Mouse (Mus musculus): ENCODE measurements around the gene Pld2. TPM values are rescaled to one million over a fixed set of nuclear protein-coding genes. Genes with fewer than 3 reads are reported as not detected.
A peak's percentile ranks its signal among the peaks of the same experiment; 100 is the strongest.

The Pld2 gene
- polyA plus RNA-seq, 1 experiment = not detected

DNA sequence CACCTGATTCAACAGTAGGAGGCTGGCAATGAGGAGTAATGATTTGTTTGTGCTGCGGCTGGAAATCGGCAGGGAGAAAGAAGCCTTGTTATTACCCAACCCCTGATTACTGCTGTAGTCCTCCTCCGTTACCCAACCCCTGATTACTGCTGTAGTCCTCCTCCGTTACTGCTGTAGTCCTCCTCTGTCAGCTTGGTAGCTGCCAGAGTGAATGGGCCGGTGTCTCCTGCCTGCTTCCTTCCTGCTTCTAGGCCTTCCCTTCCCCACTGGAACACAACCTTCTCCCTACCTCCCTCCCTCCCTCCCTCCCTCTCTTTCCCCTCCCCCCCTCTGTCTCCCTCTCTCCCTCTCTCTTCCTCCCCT lies 40.5 kb downstream of the Pld2 start:
- Histone ChIP-seq H3K4me3 (ENCODE audit: insufficient read depth, low read depth, low read length) (no peak overlapping the region), H3K4me1 (ENCODE audit: control insufficient read depth, insufficient read depth, low read length) (peaks cover 46% of the 10 kb centered on the region), H3K27ac (ENCODE audit: insufficient read depth, low read depth, low read length) (peak overlapping the region; percentile 60)
- WGBS = 5% methylated on average over 5 of the region's 5 CpGs
- TF ChIP-seq POLR2A (IDR thresholded peaks at IDR 0.05; ENCODE audit: insufficient read depth, low read depth, low read length) (no peak), CTCF (IDR thresholded peaks at IDR 0.05; ENCODE audit: insufficient read depth, low read depth, low read length) (no peak)

- no peak for TF ChIP-seq POLR2A (IDR thresholded peaks at IDR 0.05; ENCODE audit: insufficient read depth, low read depth, low read length)
- no peak for TF ChIP-seq CTCF (IDR thresholded peaks at IDR 0.05; ENCODE audit: insufficient read depth, low read depth, low read length)
- Histone ChIP-seq H3K27ac (ENCODE audit: insufficient read depth, low read depth, low read length) (peak overlapping the region; percentile 34; the same call in 1 of the 2 replicates), H3K4me3 (ENCODE audit: insufficient read depth, low read depth, low read length) (no peak overlapping the region), H3K4me1 (ENCODE audit: control insufficient read depth, insufficient read depth, low read length) (peaks cover 48% of the 10 kb centered on the region)
- WGBS = 61% methylated on average over 3 of the region's 3 CpGs
Measured at GRCm38 (mm10) chr11:70580921-70581320, 41.1 kb downstream of the Pld2 start.

DNA sequence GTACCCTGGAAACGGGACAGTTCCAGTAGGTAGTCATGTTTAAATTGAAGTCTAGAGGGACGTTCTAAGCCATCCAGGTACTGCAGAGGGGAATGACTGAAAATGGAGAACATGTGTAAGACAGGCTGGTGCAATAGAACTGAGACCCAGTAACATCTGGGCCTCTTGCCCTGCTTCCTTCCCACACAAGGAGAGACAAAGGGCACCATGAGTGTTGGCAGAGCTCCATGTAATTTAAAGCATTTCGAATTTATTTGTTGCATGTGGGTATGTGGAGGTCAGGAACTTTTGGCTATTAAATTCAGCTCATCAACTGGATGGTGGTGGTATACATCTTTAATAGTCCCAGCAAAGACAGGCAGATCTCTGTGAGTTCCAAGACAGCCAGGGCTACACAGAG lies 42.3 kb downstream of the Pld2 start:
- 56% methylated on average over 3 of the region's 3 CpGs for WGBS
- Histone ChIP-seq H3K4me1 (ENCODE audit: control insufficient read depth, insufficient read depth, low read length) (peaks cover 44% of the 10 kb centered on the region), H3K27ac (ENCODE audit: insufficient read depth, low read depth, low read length) (no peak overlapping the region), H3K4me3 (ENCODE audit: insufficient read depth, low read depth, low read length) (no peak overlapping the region)
- TF ChIP-seq CTCF (IDR thresholded peaks at IDR 0.05; ENCODE audit: insufficient read depth, low read depth, low read length) = no peak
- no peak for TF ChIP-seq POLR2A (IDR thresholded peaks at IDR 0.05; ENCODE audit: insufficient read depth, low read depth, low read length)

DNA sequence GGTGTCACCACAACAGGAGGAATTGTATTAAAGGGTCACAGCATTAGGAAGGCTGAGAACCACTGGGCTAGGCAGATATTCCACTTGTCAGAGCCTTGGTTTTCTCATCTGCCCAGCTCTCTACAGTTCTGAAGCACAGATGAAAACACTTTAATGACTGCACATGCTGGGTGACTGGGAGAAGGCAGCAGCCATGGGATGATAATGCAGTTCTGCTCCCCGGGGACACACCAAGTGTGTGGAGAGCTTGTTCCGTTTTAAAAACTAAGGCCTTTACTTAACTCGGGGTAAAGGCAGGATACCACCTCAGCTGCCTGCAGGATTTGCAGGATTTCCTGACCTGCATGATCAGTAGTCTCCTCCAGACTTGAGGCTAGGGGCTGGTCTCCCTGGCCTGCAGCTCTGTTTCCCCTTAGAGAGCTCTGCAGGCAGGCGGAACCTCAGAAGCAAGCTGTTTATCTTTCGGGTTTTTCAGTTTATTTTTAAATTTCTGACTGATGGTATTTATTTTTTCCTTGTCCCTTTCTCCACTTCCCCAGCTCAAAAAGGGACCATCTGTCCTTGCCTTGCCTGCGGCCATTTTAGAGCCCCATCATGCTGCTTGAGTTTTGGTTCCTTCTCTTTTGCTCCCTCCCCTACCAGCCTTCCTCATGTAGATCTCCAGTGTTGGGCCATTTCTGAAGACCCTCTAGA lies 43.3 kb downstream of the Pld2 start:
- 66% methylated on average over 6 of the region's 6 CpGs for WGBS

DNA sequence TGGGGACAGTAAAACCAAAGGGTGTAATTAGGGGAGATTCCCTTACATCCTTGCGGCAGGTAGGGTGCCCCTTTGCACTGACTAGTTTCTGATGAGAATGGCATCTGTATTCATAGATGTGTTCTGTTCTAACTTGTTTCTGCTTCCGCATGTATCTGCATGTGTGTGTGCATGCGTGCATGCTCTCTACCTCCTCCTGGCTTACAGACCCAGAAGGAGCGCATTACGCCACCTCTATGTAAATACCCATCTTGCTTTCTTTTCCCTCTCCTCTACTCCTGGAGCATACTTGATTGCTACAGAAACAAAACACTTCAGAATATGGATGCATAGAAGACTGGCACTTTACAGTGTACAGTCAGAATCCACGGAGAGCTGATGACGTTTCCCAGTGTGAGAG lies 43.9 kb downstream of the Pld2 start:
- TF ChIP-seq POLR2A (IDR thresholded peaks at IDR 0.05; ENCODE audit: insufficient read depth, low read depth, low read length) = no peak
- TF ChIP-seq CTCF (IDR thresholded peaks at IDR 0.05; ENCODE audit: insufficient read depth, low read depth, low read length) = no peak
- no peak overlapping the region for H3K27ac ChIP-seq (ENCODE audit: insufficient read depth, low read depth, low read length)
- peaks cover 36% of the 10 kb centered on the region for H3K4me1 ChIP-seq (ENCODE audit: control insufficient read depth, insufficient read depth, low read length)
- WGBS = 83% methylated on average over 7 of the region's 7 CpGs
- no peak overlapping the region for H3K4me3 ChIP-seq (ENCODE audit: insufficient read depth, low read depth, low read length)

More for the DNA sequence above, 43.3 kb downstream of the Pld2 start:
- peaks cover 39% of the 10 kb centered on the region for H3K4me1 ChIP-seq (ENCODE audit: control insufficient read depth, insufficient read depth, low read length)
- no peak for TF ChIP-seq CTCF (IDR thresholded peaks at IDR 0.05; ENCODE audit: insufficient read depth, low read depth, low read length)
- TF ChIP-seq POLR2A (IDR thresholded peaks at IDR 0.05; ENCODE audit: insufficient read depth, low read depth, low read length) = no peak
- H3K27ac ChIP-seq (ENCODE audit: insufficient read depth, low read depth, low read length) = no peak overlapping the region; the same call in 1 of the 2 replicates
- H3K4me3 ChIP-seq (ENCODE audit: insufficient read depth, low read depth, low read length) = no peak overlapping the region

DNA sequence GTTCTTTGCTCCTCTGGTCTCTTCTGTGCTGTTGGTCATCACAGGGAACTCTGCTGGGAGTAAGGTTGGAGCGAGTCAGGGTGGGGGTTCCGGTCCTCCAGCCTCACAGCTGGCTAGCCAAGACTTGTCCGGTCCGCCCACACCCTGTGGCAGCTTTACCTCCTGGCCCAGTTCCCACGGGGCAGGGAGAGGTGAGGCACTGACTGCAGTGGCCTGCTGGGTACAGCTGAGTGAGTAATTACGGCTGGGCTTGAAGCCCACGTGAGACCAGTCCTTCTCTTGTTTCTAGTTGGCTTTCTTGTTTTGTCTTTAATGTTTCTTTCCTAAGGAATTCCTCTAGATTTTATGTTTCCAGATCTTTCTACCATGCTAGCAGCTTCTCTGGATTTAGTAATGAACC lies 45.6 kb downstream of the Pld2 start:
- TF ChIP-seq POLR2A (IDR thresholded peaks at IDR 0.05; ENCODE audit: insufficient read depth, low read depth, low read length) (no peak), CTCF (IDR thresholded peaks at IDR 0.05; ENCODE audit: insufficient read depth, low read depth, low read length) (no peak)
- peaks cover 19% of the 10 kb centered on the region for H3K4me1 ChIP-seq (ENCODE audit: control insufficient read depth, insufficient read depth, low read length)
- H3K4me3 ChIP-seq (ENCODE audit: insufficient read depth, low read depth, low read length) = no peak overlapping the region
- peak overlapping the region; percentile 54; the same call in 1 of the 2 replicates for H3K27ac ChIP-seq (ENCODE audit: insufficient read depth, low read depth, low read length)
- WGBS = 27% methylated on average over 7 of the region's 7 CpGs

- TF ChIP-seq CTCF (IDR thresholded peaks at IDR 0.05; ENCODE audit: insufficient read depth, low read depth, low read length) = no peak
- no peak for TF ChIP-seq POLR2A (IDR thresholded peaks at IDR 0.05; ENCODE audit: insufficient read depth, low read depth, low read length)
- Histone ChIP-seq H3K27ac (ENCODE audit: insufficient read depth, low read depth, low read length) (no peak overlapping the region), H3K4me3 (ENCODE audit: insufficient read depth, low read depth, low read length) (no peak overlapping the region), H3K4me1 (ENCODE audit: control insufficient read depth, insufficient read depth, low read length) (peaks cover 15% of the 10 kb centered on the region)
- WGBS = 83% methylated on average over 3 of the region's 3 CpGs
Measured at GRCm38 (mm10) chr11:70586261-70586660, 46.4 kb downstream of the Pld2 start.

DNA sequence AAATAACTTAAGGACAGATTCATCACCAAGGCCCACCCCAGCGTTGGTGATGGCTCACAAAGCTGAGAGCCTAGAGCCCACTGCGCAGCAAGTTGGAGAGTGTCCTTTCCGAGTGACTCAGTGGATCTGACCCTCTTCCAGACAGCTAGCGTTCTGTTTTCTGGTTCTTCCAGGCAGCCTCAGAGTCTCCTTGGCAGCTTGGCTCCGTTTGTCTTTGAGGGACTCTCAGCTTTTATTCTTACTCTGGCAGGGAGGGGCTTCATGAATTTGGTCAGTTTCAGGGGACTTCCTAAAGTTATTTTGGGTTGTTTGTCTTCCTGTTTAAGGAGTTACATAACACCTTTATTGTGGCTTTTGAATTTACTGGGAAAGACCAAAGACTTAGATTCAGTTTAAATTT lies 47.1 kb downstream of the Pld2 start:
- Histone ChIP-seq H3K4me3 (ENCODE audit: insufficient read depth, low read depth, low read length) (no peak overlapping the region), H3K4me1 (ENCODE audit: control insufficient read depth, insufficient read depth, low read length) (peaks cover 12% of the 10 kb centered on the region), H3K27ac (ENCODE audit: insufficient read depth, low read depth, low read length) (peak overlapping the region; percentile 35; the same call in 1 of the 2 replicates)
- TF ChIP-seq CTCF (IDR thresholded peaks at IDR 0.05; ENCODE audit: insufficient read depth, low read depth, low read length) (no peak), POLR2A (IDR thresholded peaks at IDR 0.05; ENCODE audit: insufficient read depth, low read depth, low read length) (no peak)
- WGBS = 62% methylated on average over 5 of the region's 5 CpGs

- Histone ChIP-seq H3K4me1 (ENCODE audit: control insufficient read depth, insufficient read depth, low read length) (peaks cover 10% of the 10 kb centered on the region), H3K4me3 (ENCODE audit: insufficient read depth, low read depth, low read length) (no peak overlapping the region), H3K27ac (ENCODE audit: insufficient read depth, low read depth, low read length) (no peak overlapping the region)
- TF ChIP-seq POLR2A (IDR thresholded peaks at IDR 0.05; ENCODE audit: insufficient read depth, low read depth, low read length) = no peak
- TF ChIP-seq CTCF (IDR thresholded peaks at IDR 0.05; ENCODE audit: insufficient read depth, low read depth, low read length) = no peak
- 81% methylated on average over 1 of the region's 1 CpGs for WGBS
Measured at GRCm38 (mm10) chr11:70591733-70592132, 51.9 kb downstream of the Pld2 start.
